Mouse (Mus musculus) MEL (cell line): Measurements from ENCODE around the gene Vgll4. TPM values are rescaled to one million over a fixed set of nuclear protein-coding genes. Genes with fewer than 3 reads are reported as not detected.

Experiments
- DNase-seq: peaks from one replicate; pipeline ENCODE4 v3.0.0; 2011; ENCODE audit warnings: low read depth, low spot score
- H3K27ac ChIP-seq: 2 replicates; pipeline ENCODE4 v1.5.1; 2012; ENCODE audit warnings: low read depth, mild to moderate bottlenecking, control low read depth, low read length, moderate library complexity; ENCODE audit not compliant: control insufficient read depth
- H3K27me3 ChIP-seq, 2 experiments: fragments of 150-350 bp in 1 of 2; sonication (generic) in 1 of 2; 2 replicates each; pipeline ENCODE4 v1.6.1; 2012; ENCODE audit warnings: low read length in 2 of 2, mild to moderate bottlenecking in 2 of 2, improper control_type of control experiment in 1 of 2, moderate library complexity in 1 of 2; ENCODE audit not compliant: insufficient read depth in 2 of 2, control insufficient read depth in 1 of 2
- H3K36me3 ChIP-seq, 2 experiments: 2 replicates each; pipeline ENCODE4 v1.6.1; 2012 to 2014; ENCODE audit warnings: low read length in 2 of 2, improper control_type of control experiment in 1 of 2, inconsistent platforms in 1 of 2, mild to moderate bottlenecking in 1 of 2; ENCODE audit not compliant: insufficient read depth in 2 of 2, control insufficient read depth in 1 of 2
- H3K4me1 ChIP-seq, 2 experiments: fragments of 150-350 bp in 1 of 2; sonication (generic) in 1 of 2; 2 replicates each; pipeline ENCODE4 v1.6.1; 2012; ENCODE audit warnings: low read length in 2 of 2, improper control_type of control experiment in 1 of 2, mild to moderate bottlenecking in 1 of 2; ENCODE audit not compliant: insufficient read depth in 2 of 2, control insufficient read depth in 1 of 2
- H3K4me3 ChIP-seq, 2 experiments: fragments of 150-350 bp in 1 of 2; sonication (generic) in 1 of 2; 2 replicates each; pipeline ENCODE4 v1.5.1; 2012; ENCODE audit warnings: low read depth in 2 of 2, low read length in 2 of 2, mild to moderate bottlenecking in 2 of 2, moderate library complexity in 2 of 2, control low read depth in 1 of 2, improper control_type of control experiment in 1 of 2; ENCODE audit not compliant: control insufficient read depth in 1 of 2, insufficient read depth in 1 of 2
- H3K79me2 ChIP-seq: 2 replicates; pipeline ENCODE4 v1.6.1; 2012; ENCODE audit warnings: mild to moderate bottlenecking, low read length, moderate library complexity; ENCODE audit not compliant: control insufficient read depth, poor library complexity, insufficient read depth
- H3K9ac ChIP-seq: 2 replicates; pipeline ENCODE4 v1.6.1; 2012; ENCODE audit warnings: low read depth, mild to moderate bottlenecking, control low read depth, low read length, moderate library complexity; ENCODE audit not compliant: control insufficient read depth, poor library complexity, severe bottlenecking
- H3K9me3 ChIP-seq: fragments of 150-350 bp; sonication (generic); replicated peaks from 2 replicates; pipeline ENCODE4 v1.6.1; 2012; ENCODE audit warnings: mild to moderate bottlenecking, low read length, improper control_type of control experiment, moderate library complexity; ENCODE audit not compliant: insufficient read depth
- CTCF ChIP-seq, 3 experiments: IDR thresholded peaks in 2 of 3; conservative IDR thresholded peaks in 1 of 3; 2 replicates each; pipeline ENCODE4 v1.5.1; 2011 to 2012; ENCODE audit warnings: low read length in 3 of 3, low read depth in 2 of 3, mild to moderate bottlenecking in 2 of 3, improper control_type of control experiment in 1 of 3, inconsistent platforms in 1 of 3, mixed read lengths in 1 of 3, moderate library complexity in 1 of 3; ENCODE audit not compliant: control insufficient read depth in 1 of 3, insufficient read depth in 1 of 3, poor library complexity in 1 of 3, severe bottlenecking in 1 of 3
- ELF1 ChIP-seq: IDR thresholded peaks from 2 replicates; pipeline ENCODE4 v1.6.1; 2014; ENCODE audit warnings: low read depth, mild to moderate bottlenecking, inconsistent platforms, low read length, improper control_type of control experiment, moderate library complexity
- HCFC1 ChIP-seq: IDR thresholded peaks from 2 replicates; pipeline ENCODE4 v1.6.1; 2012; ENCODE audit warnings: low read depth, mild to moderate bottlenecking, inconsistent platforms, low read length, improper control_type of control experiment, moderate library complexity
- JUND ChIP-seq: IDR thresholded peaks from 2 replicates; pipeline ENCODE4 v1.6.1; 2011; ENCODE audit warnings: low read depth, mild to moderate bottlenecking, improper control_type of control experiment, low read length
- MAZ ChIP-seq: IDR thresholded peaks from 2 replicates; pipeline ENCODE4 v1.6.1; 2012; ENCODE audit warnings: low read depth, mild to moderate bottlenecking, inconsistent platforms, low read length, improper control_type of control experiment
- NELFE ChIP-seq: IDR thresholded peaks from 2 replicates; pipeline ENCODE4 v1.6.1; 2011; ENCODE audit warnings: low read depth, low read length, improper control_type of control experiment
- NRF1 ChIP-seq: IDR thresholded peaks from 2 replicates; pipeline ENCODE4 v1.6.1; 2014; ENCODE audit warnings: low read depth, mild to moderate bottlenecking, inconsistent platforms, low read length, improper control_type of control experiment, moderate library complexity; ENCODE audit not compliant: poor library complexity, insufficient read depth, severe bottlenecking
- POLR2AphosphoS5 ChIP-seq: IDR thresholded peaks from 2 replicates; pipeline ENCODE4 v1.6.1; 2012; ENCODE audit warnings: low read depth, borderline replicate concordance, mild to moderate bottlenecking, inconsistent platforms, low read length, moderate library complexity, mixed read lengths
- RAD21 ChIP-seq: IDR thresholded peaks from 2 replicates; pipeline ENCODE4 v1.6.1; 2011; ENCODE audit warnings: mild to moderate bottlenecking, low read depth, low read length, improper control_type of control experiment
- RCOR1 ChIP-seq: IDR thresholded peaks from 2 replicates; pipeline ENCODE4 v1.6.1; 2012; ENCODE audit warnings: low read depth, mild to moderate bottlenecking, inconsistent platforms, low read length, improper control_type of control experiment
- SIN3A ChIP-seq: IDR thresholded peaks from 2 replicates; pipeline ENCODE4 v1.6.1; 2012; ENCODE audit warnings: low read length, improper control_type of control experiment, inconsistent platforms
- TAL1 ChIP-seq: IDR thresholded peaks from 2 replicates; pipeline ENCODE4 v1.6.1; 2012; ENCODE audit warnings: mild to moderate bottlenecking, inconsistent platforms, low read length, moderate library complexity, mixed read lengths
- USF1 ChIP-seq: IDR thresholded peaks from 2 replicates; pipeline ENCODE4 v1.6.1; 2014; ENCODE audit warnings: low read depth, mild to moderate bottlenecking, inconsistent platforms, low read length, improper control_type of control experiment, moderate library complexity
- ZKSCAN1 ChIP-seq: IDR thresholded peaks from 2 replicates; pipeline ENCODE4 v1.6.1; 2012; ENCODE audit warnings: low read depth, mild to moderate bottlenecking, inconsistent platforms, low read length, improper control_type of control experiment, moderate library complexity
- ZMIZ1 ChIP-seq: IDR thresholded peaks from 2 replicates; pipeline ENCODE4 v1.6.1; 2012; ENCODE audit warnings: low read depth, mild to moderate bottlenecking, inconsistent platforms, low read length, improper control_type of control experiment, moderate library complexity
- ZNF384 ChIP-seq: IDR thresholded peaks from 2 replicates; pipeline ENCODE4 v1.6.1; 2012; ENCODE audit warnings: low read depth, mild to moderate bottlenecking, inconsistent platforms, low read length, improper control_type of control experiment
- polyA plus RNA-seq, 2 experiments: library from polyadenylated mRNA; stranded (reverse) in 1 of 2; unstranded in 1 of 2; fragments of >175 nt in 1 of 2; fragments of >200 nt in 1 of 2; gene quantifications; 2 replicates each; pipeline versions ENCODE4 v1.2.1 to v1.2.4; 2012; ENCODE audit warnings: low replicate concordance in 2 of 2, low read depth in 1 of 2; ENCODE audit not compliant: insufficient read length in 2 of 2, insufficient read depth in 1 of 2, missing spikeins in 1 of 2
- total RNA-seq: library from RNA; depleted of rRNA; stranded (reverse); fragments of 300-350 nt; gene quantifications from 2 replicates; pipeline ENCODE4 v1.2.3, GENCODE M21; 2012

The Vgll4 gene
- total and polyA plus RNA-seq, 3 experiments = 18.1 to 21.5 TPM; not detected in 1

- H3K79me2 ChIP-seq = peaks cover 6% of the 10 kb centered on the region; the same call in 1 of the 2 replicates
- H3K27ac ChIP-seq = no peak overlapping the region
- H3K4me3 ChIP-seq = no peak overlapping the region
- H3K9me3 ChIP-seq = no peaks in the 10 kb centered on the region
- no peaks in the 10 kb centered on the region for H3K27me3 ChIP-seq
- DNase-seq = no peak
- TF ChIP-seq USF1 = 0 out of 2 replicates have a peak, but pooled peaks have one; percentile 6
- TF ChIP-seq SIN3A = no peak
- H3K9ac ChIP-seq = no peak overlapping the region
- peaks cover 0 to 22% of the 10 kb centered on the region in 2 experiments; a peak in 2 of 4 replicates for H3K36me3 ChIP-seq
- H3K4me1 ChIP-seq = peaks cover 10 to 16% of the 10 kb centered on the region in 2 experiments
These were observed 62.3 kb downstream of the Vgll4 start for GRCm38 (mm10) chr6:114907459-114907858.

- H3K36me3 ChIP-seq = peaks cover 0 to 28% of the 10 kb centered on the region in 2 experiments; a peak in 2 of 4 replicates
- no peaks in the 10 kb centered on the region for H3K27me3 ChIP-seq
- DNase-seq = no peak
- H3K27ac ChIP-seq = no peak overlapping the region
- H3K79me2 ChIP-seq = peaks cover 6% of the 10 kb centered on the region; the same call in 1 of the 2 replicates
- H3K9me3 ChIP-seq = no peaks in the 10 kb centered on the region
- no peak overlapping the region for H3K4me3 ChIP-seq
- no peak overlapping the region for H3K9ac ChIP-seq
- peaks cover 18 to 21% of the 10 kb centered on the region in 2 experiments for H3K4me1 ChIP-seq
- no peak for TF ChIP-seq ELF1
- no peak for TF ChIP-seq TAL1
- no peak for TF ChIP-seq RCOR1
- no peak for TF ChIP-seq HCFC1
- TF ChIP-seq NELFE = no peak
- no peak for TF ChIP-seq USF1
- no peak for TF ChIP-seq MAZ
- no peak for TF ChIP-seq CTCF (IDR thresholded peaks at IDR 0.05 in 2 of 3, conservative IDR thresholded peaks at IDR 0.05 in 1 of 3; ENCODE audit: control insufficient read depth in 1 of 3, insufficient read depth in 1 of 3, low read depth in 2 of 3, low read length in 3 of 3, poor library complexity in 1 of 3, severe bottlenecking in 1 of 3)
- TF ChIP-seq ZKSCAN1 = no peak
These were observed 63.6 kb downstream of the Vgll4 start for GRCm38 (mm10) chr6:114906209-114906608.

- Histone ChIP-seq H3K27me3 (no peaks in the 10 kb centered on the region), H3K9me3 (no peaks in the 10 kb centered on the region), H3K9ac (no peak overlapping the region), H3K27ac (no peak overlapping the region), H3K36me3 (peaks cover 0 to 30% of the 10 kb centered on the region in 2 experiments; a peak in 2 of 4 replicates), H3K4me3 (no peak overlapping the region), H3K4me1 (peaks cover 23 to 24% of the 10 kb centered on the region in 2 experiments), H3K79me2 (peaks cover 4% of the 10 kb centered on the region; the same call in 1 of the 2 replicates)
- DNase-seq = no peak
- TF ChIP-seq POLR2AphosphoS5 (no peak), ZNF384 (no peak), RAD21 (no peak), CTCF (IDR thresholded peaks at IDR 0.05 in 2 of 3, conservative IDR thresholded peaks at IDR 0.05 in 1 of 3; ENCODE audit: control insufficient read depth in 1 of 3, insufficient read depth in 1 of 3, low read depth in 2 of 3, low read length in 3 of 3, poor library complexity in 1 of 3, severe bottlenecking in 1 of 3) (no peak), ZMIZ1 (no peak), RCOR1 (no peak), NRF1 (no peak), JUND (no peak), SIN3A (no peak)
These were observed 64.4 kb downstream of the Vgll4 start for GRCm38 (mm10) chr6:114905253-114906028.
